Mouse (Mus musculus): ENCODE measurements around the gene A730061H03Rik.

A730061H03Rik gene

DNA sequence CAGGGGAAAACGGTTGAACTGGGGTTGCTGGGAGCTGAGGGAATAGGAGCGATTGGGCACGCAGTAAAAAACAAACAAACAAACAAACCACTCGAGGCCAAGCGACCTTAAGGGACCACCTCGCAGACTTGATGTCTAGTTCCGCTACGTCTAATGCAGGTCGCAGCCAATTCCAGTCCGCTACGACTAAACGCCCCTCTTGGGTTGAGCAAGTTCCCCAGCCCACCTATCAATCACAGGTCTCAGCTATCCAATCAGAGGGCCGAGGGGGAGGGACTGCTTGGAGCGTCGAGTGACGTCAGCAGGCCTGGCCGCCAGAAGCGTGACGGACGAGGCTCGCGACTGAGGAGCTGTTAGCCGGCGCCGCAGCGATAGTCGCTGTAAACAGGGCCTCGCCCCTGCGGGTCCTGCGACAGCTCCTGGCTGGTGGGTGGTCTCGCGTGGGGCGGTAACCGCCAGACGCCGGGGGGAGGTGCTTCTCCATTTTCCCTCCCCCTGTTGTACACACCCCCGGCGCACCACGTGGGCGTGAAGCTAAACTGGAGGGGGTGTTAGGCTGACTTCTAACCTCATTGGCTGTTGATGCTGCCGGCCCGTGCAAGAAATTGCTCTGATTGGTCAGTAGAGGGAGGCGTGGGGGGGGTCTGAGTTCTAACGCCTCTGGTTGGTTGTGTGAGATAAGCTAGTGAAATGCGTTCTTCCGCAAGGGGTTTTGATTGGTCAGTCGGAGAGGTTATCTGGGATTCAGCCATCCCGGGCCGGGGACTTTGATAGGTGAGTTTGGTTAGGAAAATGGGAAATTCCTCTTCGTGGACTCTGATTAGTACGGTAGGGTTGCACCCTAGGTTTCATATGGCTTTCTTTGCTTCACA lies at the start of gene A730061H03Rik:
Gene A730061H03Rik, minus strand, starts transcription at position 205 of the 872 bp plus-strand sequence.
- peak; percentile 95 for DNase-seq

DNA sequence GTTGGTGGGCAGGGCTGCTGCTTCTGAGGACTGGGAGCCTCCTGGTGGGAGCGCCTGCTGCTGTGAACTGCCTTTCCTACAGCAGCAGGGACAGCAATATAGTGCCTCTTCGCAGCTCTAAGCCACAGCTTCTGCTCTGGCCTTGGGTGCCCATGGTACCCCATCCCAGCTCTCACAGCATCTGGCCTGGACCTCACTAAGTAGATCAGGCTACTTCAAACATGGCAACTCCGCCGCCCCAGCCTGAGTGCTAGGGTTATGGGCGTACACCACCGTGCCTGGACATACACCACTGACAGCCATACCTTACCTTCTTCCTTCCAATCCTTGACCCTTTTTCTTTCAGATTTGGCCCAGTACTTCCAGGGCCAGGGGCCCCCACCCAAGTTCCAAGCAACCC lies 48.1 kb upstream of the A730061H03Rik start:
- DNase-seq: no peak

DNA sequence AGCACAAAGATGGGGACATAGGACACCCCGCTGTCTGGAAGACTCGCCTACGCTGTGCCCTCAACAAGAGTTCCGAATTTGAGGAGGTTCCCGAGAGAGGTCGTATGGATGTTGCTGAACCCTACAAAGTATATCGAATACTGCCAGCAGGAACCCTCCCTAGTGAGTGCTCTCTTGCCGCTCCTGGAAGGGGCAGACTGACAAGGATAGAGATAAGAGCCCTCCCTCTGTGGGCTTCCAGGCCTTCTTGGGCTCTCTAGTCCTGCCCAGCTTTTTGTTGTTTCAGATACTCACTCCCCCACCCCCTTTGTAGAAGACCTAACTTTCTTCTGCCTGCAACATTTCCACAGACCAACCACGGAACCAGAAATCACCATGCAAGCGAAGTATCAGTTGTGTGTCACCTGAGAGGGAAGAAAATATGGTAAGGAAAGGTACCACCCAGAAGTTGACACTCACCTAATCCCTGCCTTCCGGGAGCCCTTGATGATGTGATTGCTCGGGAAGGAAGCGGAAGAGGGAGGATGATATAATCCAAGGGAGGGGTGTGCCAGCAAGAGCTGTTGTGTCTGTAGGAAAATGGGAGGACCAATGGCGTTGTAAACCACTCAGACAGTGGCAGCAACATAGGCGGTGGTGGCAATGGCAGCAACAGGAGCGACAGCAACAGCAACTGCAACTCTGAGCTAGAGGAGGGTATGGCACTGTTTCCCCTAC lies 45.7 kb upstream of the A730061H03Rik start:
- DNase-seq: no peak

DNA sequence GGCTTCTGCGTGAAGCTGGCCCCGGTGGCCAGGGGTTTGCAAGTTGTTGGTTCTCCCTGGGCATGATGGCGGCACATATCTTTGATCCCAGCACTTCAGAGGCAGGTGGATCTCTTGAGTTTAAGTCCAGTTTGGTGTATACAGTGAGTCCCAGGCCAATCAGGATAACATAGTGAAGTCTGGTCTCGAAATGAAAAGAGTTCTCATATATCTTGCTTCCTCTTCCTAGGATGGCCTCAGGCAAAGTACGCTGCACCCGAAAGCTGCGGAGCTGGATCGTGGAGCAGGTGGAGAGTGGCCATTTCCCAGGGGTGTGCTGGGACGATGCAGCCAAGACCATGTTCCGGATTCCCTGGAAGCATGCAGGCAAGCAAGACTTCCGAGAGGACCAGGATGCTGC lies 44.6 kb upstream of the A730061H03Rik start:
- no peak for DNase-seq

DNA sequence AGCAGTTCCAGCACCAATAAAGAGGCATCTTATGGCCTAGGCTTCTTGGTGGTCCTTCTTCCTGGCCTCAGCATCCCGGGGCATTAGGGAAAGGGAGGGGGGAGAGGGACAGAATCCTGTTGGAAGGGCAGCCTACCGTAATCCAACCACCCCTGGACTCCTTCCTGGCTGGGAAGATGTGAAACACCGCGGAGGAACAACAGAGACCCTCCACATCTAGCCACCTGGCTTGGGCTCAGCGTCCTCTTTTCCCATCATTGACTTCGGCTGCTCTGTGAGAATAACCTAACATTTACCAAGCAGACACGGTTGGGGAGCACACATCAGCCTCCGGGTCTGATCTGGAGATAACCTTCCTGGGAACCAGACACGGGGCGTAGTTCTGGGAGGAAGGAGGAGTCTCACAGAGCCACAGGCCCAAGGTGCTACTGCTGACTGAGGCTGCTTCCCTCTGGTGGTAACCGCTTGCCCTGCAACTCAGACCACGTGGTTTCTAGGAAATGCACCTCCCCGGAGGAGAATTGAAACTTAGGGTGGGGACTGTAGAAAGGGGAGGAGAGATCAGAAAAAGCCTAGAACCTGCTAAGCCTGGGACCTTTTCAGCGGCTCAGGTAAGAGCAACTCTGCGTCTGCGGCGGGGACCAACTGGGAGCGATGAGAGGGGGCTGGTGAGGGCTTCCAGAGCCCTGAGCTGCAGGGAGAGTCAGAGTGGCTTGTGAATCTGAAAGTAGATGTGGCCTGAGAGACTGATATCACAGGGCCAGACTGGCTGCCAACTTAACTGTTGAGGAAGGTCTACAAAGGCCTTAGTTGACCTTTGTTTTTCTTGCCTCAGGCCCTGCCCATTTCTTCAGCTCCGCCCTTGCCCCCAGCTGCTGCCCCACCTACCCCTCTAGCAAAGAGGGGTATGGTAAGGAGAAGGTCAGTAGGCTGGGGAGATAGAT lies 43.7 kb upstream of the A730061H03Rik start:
- peak; percentile 84 for DNase-seq

DNA sequence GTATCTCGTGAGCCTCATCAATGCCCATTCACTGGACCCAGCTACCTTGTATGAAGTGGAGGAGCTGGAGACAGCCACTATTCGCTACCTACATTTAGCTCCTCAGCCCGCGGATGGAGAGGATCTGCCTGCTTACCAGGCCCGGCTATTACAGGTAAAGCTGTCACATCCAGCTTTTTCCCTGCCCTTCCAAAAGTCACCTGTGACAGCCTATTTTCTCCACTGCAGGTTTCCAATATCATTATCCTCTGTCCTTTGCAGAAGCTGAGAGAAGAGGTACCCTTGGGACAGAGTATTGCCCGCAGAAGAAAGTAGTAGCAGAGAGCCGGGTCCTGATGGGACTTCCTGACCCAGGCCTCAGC lies 43.0 kb upstream of the A730061H03Rik start, which contains the start of gene Irf9:
Gene Irf9, plus strand, starts transcription at position 301 of the 362 bp plus-strand sequence.
- DNase-seq: no peak

DNA sequence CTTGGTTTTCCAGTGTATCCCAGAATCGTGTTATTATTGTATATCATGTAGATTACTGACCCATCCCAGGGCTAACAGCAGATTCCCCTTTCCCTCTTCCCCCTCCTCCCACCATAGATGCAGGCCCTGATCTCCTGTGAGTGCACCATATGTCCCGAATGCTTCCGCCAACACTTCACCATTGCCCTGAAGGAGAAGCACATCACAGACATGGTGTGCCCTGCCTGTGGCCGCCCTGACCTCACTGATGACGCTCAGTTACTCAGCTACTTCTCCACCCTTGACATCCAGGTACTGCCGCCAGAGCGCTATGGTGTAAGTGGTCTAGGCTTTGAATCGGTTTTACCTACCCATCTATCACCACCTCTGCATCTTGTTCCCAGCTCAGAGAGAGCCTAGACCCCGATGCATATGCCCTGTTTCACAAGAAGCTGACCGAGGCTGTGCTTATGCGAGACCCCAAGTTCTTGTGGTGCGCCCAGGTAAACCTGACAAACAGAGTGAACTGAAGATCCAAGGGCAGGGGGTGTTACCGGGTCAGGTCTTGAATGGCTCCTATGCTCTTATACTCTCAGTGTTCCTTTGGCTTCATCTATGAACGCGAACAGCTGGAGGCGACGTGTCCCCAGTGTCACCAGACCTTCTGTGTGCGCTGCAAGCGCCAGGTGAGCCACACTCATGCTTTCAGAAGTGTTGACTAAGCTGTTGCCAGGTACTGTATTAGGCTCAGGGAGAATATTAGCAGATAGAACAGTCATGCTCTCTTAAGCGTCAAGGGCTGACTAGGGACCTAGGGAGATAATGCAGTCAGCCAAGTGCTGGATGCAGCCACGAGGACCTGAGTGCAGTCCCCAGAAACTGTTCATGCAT lies 38.5 kb upstream of the A730061H03Rik start:
- DNase-seq: no peak

DNA sequence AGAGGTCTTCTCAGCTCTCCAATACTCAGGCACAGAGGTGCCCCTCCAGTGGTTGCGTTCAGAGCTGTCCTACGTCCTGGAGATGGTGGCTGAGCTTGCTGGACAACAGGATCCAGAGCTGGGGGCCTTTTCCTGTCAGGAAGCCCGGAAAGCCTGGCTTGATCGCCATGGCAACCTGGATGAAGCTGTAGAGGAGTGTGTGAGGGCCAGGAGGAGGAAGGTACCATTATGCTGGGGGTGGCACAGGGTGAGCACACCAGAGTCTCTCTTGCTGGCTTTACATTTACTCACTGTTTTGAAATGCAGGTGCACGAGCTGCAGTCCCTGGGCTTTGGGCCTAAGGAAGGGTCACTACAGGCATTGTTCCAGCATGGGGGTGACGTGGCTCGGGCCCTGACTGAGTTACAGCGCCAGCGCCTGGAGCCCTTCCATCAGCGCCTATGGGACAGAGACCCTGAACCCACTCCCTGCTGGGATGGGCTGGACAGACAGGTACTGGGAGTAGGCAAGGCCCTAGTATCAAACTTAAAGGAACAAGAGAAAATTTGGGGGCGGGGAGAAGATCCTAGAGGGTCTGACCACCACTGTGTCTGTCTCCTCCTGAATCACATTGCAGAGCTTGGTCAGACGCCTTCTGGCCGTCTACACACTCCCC lies 36.0 kb upstream of the A730061H03Rik start:
- peak; percentile 48 for DNase-seq

DNA sequence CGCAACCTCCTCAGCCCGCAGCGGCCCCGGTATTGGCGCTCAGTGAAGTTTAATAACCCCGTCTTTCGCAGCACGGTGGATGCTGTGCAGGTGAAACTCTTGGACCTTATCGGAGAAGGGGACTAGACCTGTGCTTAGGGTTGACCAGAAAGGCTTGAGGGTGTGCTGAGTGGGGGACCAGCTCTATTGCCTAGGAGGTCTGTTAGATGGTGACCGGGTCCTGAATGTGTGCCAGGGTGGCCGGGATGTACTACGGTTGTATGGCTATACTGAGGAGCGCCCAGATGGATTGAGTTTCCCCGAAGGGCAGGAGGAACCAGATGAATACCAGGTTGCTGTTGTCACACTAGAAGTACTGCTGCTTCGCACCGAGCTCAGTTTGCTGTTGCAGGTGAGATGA lies 32.0 kb upstream of the A730061H03Rik start:
- no peak for DNase-seq

DNA sequence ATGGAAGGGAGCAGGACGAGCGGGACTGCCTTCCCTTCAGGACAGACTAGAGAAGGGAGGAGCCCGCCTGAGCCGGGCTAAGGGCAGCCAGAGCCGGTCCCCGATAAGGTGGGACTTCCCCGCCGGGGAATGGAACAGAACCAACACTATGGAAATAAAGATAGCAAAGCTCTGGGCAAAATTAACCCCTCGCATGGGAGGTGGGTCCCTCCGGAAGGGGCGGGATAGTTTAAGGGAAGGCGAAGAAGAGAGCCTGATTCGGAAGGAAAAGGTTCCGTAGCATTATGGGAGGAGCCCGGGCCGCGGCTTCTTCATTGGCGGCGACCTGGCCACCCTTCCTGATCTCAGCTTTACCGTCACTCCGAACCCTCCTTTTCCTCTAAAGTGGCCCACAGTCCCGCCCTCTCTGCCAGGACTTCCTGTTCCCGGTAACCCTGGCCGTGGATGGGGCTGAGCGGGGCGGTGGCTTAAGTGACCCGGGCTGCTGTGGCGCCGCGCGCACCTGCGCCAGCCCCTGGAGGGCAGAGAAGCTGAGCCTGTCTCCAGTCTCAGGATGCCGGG lies 31.2 kb upstream of the A730061H03Rik start, which contains the start of gene Rnf31:
Gene Rnf31, plus strand, starts transcription at position 378 of the 561 bp plus-strand sequence.
- DNase-seq: peak; percentile 90

DNA sequence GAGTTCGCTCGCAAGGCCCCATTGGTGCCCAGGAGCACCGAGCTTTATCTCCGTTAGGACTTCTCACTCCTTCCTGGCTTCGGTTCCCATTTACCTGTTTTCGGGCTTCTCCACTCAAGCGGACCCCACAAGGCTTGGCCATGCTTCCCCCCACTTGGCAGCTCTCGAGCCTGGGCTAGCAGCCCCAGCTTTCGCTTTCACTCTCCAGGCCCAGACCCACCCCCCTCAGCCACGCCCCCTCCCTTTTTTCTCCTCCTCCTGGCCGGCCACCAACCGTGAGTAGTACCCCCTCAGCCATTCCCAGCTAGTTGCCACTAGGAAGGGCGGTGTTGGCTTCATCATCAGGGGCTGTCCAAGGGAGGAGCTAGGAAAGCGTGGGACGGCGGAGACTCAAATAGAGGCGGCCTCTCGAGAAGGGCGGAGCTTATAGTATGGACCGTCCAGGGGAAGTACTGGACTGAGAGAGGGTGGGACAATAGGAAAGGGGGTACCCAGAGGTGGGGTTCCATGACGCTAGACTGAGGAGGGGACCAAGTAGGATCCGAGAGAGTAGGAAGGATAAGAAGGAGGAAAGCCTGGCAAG lies 30.6 kb upstream of the A730061H03Rik start, which contains the start of gene Psme2:
Gene Psme2, minus strand, starts transcription at position 366 of the 583 bp plus-strand sequence.
- DNase-seq: peak; percentile 87

DNA sequence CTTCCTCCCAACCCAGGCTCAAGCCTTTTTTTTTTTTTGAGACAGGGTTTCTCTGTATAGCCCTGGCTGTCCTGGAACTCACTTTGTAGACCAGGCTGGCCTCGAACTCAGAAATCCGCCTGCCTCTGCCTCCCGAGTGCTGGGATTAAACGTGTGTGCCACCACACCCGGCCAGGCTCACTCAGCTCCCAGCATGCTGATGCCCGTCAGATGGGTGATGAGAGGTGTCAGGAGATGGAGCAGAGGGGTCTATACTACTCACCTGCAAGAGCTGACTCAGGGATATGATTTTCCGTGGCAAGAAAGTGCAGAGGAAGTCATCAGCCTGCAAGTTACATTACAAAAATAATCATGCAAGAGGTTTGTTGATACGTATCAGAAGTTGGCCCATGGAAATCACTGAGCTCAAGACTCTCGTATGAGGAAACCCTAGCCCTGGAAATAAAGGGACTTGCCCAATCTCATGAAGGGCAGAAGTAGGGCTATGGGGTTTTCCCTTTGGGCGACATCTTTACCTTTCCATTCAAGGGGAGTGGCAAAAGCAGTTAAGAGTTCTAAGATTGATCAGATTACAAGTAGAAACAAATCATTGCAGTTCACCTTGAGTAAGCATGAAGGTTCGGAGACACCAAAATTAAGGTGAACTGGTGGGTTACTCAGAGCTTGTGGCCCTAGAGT lies 29.7 kb upstream of the A730061H03Rik start:
- DNase-seq: no peak

DNA sequence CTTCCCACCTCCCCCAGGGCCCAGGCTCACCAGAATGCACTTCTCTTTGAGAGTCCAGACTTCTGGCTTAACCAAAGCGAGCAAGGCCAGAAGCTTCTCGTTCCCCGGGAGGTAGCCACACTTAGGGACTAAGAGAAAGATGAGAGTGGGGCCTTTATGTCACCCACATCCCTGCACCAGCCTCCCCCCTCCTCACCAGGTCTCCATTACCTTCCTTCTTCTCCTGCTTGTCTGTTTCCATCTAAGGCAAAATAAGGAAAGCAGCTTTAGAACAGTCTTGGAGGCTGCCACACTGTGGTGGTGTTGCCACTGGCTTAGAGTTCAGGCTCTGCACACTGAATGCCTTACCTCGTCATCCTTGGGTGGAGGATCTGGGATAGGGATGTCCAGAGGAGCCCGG lies 29.1 kb upstream of the A730061H03Rik start:
- no peak for DNase-seq

DNA sequence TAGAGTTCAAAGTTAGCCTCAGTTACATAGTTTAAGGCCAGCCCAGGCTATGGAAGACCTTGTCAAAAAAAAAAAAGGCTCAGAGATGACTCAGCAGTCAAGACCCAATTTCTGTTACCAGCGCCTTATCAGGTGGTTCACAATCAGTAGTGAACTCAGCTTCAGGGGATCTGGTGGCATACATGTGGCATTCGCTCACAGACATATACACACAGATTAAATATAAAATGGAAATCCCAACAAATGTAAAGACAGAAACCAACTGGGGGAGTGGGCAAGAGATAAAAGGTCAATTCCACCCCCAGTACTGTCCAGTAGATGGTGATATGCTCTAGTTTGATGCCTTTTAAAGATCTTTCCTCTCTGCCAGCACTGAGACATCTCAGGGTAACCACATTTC lies 25.9 kb upstream of the A730061H03Rik start:
- DNase-seq: no peak

DNA sequence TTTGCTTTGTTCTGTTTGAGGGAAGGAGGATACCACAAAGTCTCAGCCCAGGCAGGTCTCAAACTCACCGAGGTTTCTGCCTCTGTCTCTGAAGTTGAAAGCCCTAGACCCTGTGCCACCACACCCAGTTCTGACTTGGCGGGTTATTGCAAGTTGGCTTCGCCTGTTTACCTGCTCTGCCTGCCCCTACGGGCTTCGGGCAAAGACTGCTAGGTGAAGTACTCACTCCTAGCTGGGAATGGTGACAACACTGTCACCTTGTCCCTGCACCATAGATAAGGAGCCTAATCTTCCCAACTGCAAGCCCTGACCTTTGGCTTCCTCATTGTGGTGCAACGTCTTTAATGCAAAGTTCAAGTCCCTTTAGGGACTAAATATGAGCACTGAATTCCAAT lies 25.4 kb upstream of the A730061H03Rik start:
- no peak for DNase-seq

DNA sequence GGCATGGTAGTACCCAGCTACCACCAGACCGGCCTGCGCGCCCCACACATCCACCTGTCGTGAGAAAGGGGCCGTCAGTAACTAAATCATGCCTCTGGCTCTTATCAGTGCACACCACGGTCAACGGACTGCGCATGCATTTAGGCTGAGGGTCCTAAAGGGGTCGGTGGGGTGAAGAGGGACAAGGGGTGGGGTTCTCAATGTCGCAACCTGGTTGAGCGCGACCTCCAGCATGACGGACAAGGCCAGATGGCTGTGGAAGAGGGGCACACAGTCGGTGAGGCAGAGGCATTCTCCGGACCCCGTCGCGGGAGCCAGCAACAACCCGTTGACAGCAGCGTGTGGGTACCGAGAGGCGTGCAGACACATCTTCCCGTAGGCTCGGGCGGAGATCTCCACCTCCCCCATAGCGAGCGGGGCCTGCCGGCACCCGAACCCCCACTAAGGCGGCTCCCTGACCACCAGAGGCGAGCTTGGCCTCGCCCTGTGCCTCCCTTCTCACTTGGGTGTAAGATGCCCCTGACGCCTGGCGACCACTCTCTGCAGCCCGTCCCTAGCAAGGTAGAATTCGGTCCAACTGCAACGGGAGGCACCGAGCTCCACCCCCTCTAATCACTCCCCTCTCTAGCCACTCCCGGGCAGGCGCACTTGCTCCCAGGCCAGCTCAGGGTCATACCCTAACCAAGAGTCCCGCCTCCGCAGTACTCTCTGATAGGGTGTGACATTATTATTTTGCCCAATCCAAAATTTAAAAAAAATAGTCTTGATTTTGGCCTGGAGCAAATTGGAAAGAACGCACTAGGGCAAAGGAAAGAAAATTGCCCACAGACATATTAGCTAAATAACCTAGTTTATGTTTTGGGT lies 24.7 kb upstream of the A730061H03Rik start, which contains the start of gene Emc9:
Gene Emc9, minus strand, starts transcription at position 601 of the 864 bp plus-strand sequence.
- DNase-seq: peak; percentile 49

DNA sequence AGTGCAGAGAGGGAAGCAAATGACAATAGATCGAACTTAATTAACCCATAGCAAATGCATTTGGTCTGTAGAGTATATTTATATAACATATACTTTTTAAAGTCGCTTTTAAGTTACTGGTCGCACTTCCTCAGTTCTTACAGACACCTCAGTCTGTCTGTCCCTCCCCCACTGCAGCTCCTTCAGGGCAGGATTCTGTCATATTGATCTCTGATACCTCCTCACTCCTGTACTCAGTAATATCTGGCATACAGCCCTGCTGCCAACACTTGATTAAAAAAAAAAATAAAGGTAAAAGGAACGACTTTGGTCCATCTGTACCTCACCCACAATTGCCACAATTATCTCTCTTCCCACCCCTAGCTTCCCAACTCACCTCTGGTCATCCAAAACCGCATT lies 24.1 kb upstream of the A730061H03Rik start:
- no peak for DNase-seq

DNA sequence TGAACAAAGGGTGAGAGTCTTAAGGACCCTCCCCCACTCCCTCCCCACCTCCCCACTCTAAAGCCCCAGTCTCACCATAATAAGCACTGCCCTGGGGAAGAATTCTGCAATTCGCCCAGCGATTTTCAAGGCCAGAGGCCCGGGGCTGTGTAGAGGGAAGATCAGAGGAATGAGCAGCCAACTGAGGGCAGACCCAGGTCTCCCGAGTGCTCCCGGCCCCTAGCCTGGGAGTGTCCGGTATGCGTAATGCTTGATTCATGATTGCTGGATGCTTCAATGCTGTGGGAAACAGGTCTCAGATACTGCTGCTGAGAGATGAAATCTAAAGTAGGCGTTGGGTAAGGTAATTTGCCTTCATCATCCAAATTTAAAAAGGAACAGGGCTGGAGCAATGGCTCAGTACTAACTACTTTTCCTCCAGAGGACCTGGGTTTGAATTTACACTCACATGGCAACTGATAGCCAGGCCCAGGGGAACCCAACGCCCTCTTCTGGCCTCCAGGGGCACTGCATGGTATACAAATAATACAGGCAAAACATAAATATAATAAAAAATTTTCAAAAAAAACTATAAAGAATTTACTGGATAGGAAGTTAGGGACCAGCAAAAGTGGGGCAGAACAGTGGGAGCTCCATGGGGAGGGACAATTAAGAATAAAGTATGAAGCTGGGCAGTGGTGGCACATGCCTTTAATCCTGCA lies 21.9 kb upstream of the A730061H03Rik start:
- DNase-seq: no peak

All from right cerebral cortex, postnatal 14 days (tissue).